Mouse (Mus musculus) thymus, postnatal 25 days (tissue): ENCODE results near the gene Rtn4.
"Not testable (repeated sequence)": the region's sequence is repeated elsewhere in the genome, so short reads cannot be mapped to it uniquely, and the experiment has no call there.

Source experiments
- DNase-seq: peaks from one replicate; pipeline ENCODE4 v3.0.0; 2022

Gene Rtn4

DNA sequence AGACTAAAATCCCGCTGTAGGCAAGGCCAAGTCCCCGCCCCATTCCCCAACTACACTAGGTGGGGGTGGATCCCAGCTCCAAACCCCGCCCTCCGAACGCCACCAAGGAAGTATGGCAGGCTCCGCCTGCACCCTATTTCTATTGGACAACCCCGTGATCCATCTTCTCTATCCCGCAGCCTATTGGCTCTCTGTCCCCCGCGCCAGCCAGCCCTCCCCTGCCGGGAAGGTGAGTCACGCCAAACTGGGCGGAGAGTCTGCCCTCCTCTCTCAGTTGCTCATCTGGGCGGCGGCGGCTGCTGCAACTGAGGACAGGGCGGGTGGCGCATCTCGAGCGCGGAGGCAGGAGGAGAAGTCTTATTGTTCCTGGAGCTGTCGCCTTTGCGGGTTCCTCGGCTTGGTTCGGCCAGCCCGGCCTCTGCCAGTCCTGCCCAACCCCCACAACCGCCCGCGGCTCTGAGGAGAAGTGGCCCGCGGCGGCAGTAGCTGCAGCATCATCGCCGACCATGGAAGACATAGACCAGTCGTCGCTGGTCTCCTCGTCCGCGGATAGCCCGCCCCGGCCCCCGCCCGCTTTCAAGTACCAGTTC, at the start of gene Rtn4:
Gene Rtn4 (plus strand): TSS at position 265 of the 590 bp plus-strand sequence.
- DNase-seq, result peak; percentile 97

DNA sequence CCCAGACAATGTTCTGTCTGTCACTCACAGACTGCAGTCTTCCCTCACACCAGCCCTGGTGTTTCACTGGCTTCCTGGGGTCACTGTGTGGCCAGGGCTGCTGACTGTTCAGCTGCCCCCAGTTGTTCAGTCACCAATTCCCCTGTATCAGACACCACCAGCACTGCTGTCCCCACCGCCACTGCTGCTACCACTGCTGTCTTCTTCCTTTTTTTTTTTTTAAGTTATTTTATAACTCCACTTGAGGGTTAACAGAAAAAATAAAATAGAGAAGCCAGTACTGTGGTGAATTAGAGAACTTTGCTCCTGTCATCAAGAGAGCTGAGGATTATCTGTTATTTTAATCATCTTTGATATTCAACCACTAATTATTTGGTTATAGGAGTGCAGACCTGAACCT, 48.3 kb upstream of the Rtn4 start:
- DNase-seq, result no peak

DNA sequence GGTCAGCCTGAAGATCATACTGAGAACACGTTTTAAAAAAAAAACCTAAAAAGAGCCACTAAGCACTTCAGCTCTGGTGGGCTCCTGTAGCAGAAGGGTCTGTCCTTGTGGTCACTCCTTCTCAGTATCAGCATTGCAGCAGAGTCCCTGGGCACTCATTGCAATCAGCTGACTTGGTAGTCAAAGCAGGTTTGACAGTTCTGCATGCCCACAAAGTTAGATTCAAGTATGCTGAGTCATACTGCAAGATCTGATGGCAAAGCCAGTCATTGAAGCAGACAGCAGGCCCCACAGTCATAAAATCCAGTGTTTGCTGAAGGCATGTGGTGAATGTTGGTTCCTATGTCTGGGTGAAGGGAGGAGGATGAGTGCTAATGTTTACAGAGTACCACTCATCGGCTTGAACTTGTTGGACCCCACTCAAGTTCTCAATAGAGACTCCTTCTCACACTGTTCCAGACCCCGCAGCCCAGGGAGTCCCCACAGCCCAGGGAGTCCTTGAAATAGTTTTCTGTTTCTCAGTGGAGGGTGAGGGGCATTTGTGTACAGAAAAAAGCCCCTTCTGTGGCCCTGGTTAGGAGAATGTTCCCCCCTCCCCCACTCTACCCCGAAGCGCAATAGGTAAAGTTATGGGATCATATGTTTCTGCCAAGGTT, 47.2 kb upstream of the Rtn4 start:
- DNase-seq, result no peak

DNA sequence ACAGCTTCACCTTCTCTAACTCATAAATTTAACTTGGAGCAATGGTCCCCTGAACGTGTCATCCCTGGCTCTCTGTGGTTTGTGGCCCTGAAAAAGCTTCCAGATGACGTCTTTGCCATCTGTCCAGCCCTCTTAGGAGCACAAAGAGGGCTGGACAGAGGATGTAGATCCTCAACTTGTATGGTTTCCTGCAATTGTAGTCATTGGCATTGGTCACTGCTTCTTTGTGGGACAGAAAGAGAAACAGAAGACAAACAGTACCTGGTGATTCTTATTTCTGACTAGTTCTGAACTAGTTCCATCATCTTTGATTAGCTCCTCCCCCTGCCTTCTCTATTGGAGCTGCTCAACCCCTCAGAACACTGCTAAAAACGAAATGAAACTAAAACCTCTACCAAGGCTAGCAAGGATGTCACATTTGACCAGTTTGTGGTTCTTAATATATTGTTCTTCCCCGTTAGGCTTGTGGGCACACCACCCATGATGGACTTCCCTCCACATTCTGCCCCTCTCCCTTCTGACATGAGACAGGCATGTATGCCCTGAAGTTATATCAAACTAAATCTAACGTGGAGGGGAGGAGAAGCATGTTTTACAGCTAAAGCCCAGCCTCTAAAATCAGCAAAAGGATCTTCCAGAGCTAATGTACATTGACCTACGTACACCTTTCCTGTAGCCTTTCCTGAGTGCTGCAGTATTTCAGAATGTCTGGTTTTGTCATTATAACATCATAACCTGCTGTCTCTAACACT, 45.0 kb upstream of the Rtn4 start:
- no peak for DNase-seq

DNA sequence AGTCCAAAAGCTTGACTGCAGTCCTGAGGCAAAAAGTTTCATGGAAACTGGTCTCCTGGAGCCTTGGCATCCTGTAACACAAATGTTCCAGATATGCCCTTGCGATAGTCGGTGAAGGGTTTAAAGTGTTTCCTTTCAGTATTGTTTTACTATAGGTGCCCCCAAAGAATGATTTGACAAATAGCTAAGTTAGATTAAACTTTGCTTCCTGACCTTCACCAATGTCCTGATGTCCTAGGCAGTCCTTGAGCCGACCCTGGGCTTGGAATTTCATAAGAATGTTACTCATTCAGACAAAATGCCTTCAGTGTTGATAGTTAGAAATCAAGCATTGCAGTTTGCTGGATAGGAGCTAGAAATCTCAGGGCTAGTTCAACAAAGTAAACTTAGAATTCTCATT, 37.4 kb upstream of the Rtn4 start:
- DNase-seq, result not testable (repeated sequence)

DNA sequence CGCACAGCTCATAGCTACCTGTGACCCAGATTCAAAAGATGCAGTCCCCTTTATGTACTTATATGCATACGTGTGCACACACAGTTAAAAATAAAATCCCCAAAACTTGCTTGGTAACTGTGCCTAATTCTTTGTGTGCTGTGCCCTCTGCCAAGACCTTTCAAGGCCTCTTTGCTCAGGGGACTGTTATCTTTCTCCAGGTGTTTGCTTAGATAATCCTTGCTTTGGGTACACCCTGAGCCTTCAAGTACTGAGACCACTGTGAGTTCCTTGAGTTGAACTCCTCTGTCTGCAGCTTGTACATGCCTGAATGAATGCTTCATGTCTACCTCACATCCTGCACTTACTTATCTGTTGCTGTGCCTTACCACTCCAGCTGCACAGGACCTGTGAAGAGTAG, 32.0 kb upstream of the Rtn4 start:
- DNase-seq, result no peak

DNA sequence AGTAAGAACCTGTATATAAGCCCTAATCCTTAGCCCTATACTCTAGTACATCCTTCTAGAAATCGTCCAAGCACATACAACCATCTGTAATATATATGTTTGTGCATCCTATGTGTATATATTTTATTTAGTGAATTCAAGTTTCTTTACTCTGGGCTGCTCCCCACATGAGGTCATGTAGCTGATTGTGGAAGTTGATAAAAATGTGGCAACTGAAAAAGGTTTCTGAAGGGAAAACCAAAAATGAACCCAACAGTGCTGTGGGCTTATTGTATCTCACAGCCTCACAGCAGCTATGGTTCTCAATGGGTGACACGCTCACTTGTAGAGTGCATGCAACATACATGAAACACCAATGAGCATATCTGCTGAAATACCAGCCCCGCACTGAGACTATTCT, 25.1 kb upstream of the Rtn4 start:
- DNase-seq, result no peak

DNA sequence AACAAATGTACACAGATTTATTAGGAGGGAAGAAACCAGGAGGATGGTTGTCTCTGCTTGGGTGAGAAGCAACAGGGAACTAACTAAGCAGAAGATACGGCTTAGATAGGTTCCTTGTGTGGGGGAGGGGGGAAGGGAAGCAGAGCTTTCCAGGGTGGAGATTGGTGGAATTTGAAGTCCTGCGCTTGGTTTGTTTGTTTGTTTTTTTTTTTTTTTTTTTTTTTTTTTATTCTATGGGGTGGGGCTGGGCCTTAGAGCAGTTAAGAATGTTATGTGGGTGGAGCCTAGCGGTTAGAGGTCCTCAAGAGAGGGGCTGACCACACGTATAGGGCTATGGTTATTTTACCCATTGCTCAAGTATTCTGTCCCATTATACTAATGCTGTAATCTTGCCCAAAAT, 23.0 kb upstream of the Rtn4 start:
- DNase-seq, result no peak

DNA sequence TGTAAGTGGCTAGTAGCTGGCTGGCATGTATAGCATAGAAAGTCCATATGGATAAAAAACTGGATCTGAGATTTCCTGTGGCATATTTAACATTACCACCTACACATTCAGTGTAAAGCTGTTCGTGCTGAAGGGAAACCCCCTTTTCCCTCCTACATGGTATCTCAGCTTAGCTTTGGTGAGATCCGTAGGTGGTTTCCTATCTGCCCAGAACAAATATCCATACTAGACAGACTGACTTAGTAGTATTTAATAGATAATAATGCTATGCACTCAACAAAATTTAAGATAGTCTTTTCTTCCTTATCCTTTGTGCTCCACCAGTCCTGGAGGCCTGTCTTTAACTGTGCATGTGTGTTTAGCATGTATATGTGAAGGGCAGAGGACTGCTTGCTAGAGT, 19.4 kb upstream of the Rtn4 start:
- no peak for DNase-seq

DNA sequence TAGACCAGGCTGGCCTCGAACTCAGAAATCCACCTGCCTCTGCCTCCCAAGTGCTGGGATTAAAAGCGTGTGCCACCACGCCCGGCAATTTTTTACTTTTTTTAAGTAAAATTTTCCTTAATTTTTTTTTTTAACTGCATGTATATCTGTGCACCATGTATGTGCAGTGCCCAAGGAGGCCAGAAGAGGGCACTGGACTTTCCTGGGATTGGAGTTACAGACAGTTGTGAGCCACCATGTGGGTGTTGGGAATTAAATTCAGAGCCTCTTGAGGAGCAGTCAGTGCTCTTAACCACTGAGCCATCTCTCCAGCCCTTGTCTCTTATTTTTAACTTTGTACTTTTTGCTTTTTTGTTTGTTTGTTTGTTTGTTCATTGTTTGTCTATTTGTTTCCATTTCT, 16.0 kb upstream of the Rtn4 start:
- DNase-seq, result peak; percentile 36

DNA sequence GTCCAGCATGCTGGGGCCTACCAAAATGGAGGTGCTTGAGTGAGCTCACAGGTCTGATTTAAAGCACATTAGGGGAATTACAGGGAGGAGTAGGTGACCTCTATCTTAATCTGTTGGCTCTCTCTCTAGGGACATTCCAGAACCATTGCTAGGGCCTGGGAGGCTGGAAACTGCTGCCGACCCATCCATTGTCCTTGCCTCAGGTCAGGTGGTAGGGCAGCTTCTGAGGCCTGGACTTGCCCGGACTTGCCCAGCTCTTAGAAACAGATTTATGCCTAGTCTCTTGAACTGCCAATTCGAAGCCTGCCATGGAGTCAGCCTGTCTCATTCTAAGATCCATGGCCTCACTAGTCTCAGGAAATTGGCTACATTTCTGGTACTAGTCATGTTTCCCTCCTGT, 12.8 kb upstream of the Rtn4 start:
- no peak for DNase-seq

DNA sequence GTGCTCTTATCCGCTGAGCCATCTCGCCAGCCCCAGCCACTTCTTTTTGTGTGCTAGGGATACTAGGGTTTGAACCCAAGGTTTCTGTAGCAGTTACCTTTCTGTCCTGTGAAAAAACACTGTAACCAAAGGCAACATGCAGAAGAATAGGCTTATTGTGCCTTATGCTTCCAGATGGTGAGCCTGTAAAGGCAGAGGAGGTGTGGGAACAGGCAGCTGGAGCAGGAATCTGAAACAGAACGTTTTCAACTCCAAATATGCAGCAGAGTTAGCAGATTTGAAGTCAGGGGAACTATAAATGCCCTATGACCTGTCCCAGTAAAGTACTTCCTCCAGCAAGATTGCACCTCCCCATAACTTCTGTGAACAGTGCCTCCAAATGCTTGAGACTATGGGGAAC, 12.0 kb upstream of the Rtn4 start:
- DNase-seq, result no peak

DNA sequence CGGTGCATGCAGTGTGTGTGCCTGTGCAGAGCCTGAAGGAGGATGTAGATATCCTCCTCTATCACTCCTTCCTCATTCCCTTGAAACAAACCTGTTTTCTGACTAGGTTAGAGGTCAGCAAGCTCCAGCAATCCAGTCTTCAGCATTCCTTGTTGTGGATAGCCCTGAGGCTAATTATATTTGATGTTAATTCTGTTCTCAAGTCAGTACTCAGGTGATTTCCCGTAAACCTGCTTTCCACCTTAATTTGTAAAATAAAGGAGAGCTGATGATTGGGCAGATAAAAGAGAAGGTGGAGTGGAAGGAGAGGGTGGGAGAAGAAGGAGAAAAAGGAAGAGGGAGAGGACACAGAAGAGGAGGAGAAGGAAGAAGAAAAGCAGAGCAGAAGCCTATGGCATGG, 8.5 kb upstream of the Rtn4 start:
- no peak for DNase-seq

DNA sequence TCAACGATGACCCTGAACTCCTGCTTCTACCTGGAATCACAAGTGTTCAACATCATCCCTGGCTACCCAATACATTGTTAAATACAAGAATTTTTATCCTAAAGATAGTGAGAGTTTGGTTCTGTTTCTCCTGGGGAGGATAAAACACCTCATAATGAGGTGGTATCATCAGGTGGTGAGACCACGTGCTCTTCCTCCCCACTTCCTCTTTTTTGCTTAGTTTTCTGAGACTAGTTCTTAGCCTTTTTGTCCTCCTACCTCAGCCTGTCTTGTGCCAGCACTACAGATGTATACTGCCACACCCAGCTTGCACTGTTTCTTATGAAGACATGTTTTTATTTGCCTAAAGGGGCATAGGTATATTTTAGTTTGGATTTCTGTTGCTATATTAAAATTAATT, 6.6 kb upstream of the Rtn4 start:
- DNase-seq, result no peak

DNA sequence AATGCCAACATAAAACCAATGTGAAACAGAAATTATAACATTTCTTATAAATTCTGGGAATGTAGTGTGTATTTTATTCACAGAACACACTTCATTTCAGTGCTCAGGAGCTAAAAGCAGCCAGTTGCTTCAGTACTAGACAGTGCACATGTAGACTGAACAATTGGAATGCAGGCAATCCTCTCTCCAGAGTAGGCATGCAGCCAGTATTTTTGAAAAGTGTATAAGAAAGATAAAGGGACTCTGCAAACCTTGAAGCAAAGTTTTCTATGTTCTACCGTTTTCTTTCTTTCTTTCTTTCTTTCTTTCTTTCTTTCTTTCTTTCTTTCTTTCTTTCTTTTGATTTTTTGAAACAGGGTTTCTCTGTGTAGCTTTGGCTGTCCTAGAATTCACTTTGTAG, 1.2 kb upstream of the Rtn4 start:
- no peak for DNase-seq

DNA sequence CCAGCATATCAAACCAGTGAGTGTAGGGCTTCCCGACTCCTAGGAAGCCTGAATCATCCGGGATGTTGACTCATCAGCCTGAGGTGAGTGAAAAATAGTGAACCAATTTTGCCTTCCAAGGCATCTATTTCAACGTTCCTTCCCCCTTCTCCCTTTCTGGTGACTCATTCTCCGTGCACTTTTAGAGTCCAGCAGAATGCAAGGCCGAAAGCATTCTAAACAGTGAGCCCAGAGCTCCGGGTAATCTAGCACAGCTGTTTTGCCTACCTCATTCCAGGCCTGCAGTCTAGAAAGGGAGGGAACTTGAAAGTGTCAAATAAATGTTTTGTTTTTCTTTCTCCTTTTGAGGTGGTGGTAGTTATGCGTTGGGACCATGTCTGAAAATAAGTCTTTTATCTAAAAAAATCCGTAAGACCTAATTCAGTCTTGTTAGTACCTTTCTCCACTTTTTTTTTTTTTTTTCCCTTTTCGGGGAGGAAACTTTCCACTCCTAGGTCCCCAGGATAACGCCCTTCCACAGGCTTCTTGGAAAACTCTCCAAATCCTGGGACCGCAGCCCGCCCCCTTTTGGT, 550 bp upstream of the Rtn4 start:
- DNase-seq, result peak; percentile 4

DNA sequence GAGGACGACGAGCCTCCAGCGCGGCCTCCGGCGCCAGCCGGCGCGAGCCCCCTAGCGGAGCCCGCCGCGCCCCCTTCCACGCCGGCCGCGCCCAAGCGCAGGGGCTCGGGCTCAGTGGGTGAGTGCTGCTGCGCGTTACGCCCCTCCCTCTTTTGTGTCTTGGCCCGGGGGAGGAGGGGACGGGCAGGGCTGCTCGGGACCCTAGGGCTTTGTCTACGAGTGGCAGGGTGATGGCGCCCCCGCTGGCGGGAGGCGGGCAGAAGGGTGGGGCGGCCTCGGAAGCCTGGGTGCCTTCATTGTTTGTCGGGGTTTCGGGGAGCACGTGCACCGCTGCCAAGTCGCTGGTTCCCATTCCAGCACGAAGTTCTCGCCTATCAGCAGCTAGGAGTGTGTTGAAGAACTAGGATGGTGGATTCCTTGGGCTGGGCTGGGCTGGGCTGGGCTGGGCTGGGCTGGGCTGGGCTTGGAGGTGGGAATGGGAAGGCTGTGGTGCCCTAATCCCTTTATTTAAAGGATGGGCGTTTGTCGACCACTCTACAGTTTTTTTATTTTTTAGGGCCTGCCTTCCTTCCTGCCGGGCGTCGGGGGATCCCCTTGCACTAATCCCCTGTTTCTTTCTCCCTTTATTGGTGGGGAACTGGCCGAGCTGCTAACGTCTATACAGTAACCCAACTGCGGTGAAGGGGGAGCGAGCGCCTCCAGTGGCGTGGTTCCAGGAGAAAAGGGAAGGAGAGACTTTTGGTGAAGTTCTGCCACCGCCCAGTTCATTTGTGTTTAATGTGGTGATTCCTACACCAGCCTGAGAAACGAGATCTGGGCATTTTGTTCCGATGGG, 1.0 kb downstream of the Rtn4 start:
- peak; percentile 97 for DNase-seq

DNA sequence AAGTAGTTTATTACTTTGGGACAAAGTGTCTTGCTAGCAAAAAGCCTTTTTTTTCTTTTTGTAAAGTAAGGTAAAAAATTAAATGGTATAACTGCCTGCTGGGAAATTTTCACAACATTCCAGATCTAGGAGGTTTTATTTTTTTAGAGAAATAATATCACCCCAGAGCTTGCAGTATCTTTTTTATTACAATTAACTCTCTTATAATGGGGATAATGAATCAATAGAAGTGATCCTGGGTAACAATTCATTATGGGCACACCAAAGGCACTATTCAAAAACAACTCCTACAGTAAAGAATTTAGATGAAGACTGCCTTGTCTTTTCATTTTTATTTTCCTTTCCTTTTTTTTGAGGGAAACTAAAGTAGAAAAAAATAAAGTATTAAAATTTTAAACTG, 2.0 kb downstream of the Rtn4 start:
- DNase-seq, result no peak

DNA sequence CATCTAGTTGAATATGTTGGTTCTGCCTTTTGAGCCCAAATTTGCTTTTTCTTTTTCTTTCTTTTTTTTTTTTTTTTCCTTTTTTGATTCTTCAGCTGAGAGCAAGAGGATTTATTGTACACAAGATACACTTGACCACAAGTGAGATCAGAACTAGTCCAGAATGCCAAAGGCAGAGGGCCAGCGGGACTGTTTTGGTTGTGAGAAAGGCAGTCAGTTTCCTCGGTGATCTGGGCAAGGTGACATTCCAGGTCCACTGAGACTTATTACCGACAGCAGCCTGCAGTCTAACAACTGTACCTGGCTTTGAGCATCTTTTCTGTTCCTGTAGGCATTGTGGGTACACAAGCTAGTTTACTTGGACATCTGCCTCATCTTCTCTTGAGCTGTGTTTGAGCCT, 10.0 kb downstream of the Rtn4 start:
- DNase-seq, result no peak

DNA sequence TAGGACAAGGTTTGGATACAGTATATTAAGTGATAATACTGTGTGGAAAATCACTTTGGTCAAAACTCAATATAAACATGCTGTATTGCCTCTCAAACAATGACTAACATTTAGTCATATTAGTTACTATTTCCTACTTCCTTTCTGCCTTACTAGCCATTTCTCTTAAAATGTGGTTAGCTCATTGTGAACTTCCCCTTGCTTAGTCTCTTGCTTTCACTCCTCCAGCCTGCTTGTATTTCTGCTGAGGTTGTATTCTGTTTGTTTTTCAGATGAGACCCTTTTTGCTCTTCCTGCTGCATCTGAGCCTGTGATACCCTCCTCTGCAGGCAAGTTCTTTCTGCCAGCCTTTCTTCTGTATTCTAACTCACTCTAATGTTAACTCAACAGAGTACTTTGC, 12.5 kb downstream of the Rtn4 start:
- DNase-seq, result no peak

DNA sequence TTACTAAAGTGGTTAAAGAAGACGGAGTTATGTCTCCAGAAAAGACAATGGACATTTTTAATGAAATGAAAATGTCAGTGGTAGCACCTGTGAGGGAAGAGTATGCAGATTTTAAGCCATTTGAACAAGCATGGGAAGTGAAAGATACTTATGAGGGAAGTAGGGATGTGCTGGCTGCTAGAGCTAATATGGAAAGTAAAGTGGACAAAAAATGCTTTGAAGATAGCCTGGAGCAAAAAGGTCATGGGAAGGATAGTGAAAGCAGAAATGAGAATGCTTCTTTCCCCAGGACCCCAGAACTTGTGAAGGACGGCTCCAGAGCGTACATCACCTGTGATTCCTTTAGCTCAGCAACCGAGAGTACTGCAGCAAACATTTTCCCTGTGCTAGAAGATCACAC, 14.1 kb downstream of the Rtn4 start:
- DNase-seq, result no peak

DNA sequence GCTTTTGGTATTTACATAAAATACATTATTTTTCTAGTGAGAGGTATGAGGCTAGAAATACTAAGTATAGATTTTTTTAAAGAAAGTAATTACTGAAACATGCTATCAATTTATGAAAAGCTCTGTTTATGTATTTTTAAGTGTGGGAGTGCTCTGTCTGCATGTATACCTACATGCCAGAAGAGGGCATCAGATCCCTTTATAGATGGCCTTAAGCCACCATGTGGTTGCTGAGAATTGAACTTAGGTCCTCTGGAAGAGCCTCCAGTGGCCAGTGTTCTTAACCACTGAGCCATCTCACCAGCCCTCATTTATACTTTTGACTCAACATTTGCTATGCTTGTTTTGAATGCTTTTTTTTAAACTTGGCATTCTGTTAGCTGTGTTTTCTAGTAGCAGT, 16.8 kb downstream of the Rtn4 start:
- DNase-seq, result no peak

DNA sequence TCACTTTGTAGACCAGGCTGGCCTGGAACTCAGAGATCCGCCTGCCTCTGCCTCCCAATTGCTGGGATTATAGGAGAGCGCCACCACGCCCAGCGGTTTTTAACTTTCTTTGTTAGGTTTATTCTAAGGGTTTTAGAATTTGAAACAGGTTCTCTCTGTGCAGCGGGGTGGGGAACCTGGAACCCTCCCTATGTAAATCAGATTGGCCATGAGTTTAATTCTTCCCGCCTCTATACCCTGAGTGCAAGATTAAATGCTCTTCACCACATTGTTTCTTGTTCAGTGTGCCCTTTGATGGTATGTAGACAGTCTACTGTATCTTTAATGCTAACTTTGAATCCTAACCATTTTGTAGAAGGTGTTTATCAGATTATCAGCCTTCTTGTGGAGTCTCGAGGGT, 21.4 kb downstream of the Rtn4 start:
- DNase-seq, result no peak
